Mouse (Mus musculus) embryo, embryonic 10.5 days (tissue): ENCODE measurements around the gene Fam53b.

Source experiments
- DNase-seq: peaks from one replicate; pipeline ENCODE4 v3.0.0-alpha.2; 2015; ENCODE audit warnings: low spot score

The Fam53b gene

DNA sequence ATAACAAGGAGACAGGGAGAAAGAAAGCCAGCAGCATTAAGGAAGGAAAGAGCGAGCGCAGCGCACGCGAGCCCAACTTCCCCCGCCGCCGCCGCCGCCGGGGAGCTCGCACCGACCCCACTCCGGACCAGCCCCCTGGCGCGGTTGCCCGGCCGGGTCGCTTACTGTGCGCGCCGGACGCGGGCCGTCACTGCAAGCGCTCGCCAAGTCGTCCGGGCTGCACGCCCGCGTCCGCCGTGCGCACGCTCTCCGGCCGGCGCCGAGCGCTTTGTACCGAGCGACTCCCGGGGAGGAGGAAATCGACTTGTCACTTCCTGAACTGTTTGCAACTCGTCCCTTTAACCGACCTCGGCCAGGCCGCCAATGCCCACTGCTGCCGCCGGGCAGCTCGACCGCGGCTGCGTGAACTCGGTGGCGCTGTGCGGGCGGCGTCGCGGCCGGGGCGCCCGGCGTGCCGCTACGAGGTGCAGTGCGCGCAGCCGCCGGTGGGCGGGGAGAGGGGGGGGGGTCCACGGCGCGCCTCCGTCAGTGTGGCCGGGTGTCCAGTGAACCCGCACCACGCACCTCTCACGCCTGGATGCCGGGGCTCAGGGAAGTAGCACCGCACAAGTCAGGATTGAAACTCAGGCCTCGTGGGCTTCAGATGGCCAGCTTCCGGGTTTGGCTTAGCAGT, at the start of gene Fam53b:
Fam53b (minus strand) TSS at position 471 of the 673 bp plus-strand sequence.
- peak; percentile 77 for DNase-seq

DNA sequence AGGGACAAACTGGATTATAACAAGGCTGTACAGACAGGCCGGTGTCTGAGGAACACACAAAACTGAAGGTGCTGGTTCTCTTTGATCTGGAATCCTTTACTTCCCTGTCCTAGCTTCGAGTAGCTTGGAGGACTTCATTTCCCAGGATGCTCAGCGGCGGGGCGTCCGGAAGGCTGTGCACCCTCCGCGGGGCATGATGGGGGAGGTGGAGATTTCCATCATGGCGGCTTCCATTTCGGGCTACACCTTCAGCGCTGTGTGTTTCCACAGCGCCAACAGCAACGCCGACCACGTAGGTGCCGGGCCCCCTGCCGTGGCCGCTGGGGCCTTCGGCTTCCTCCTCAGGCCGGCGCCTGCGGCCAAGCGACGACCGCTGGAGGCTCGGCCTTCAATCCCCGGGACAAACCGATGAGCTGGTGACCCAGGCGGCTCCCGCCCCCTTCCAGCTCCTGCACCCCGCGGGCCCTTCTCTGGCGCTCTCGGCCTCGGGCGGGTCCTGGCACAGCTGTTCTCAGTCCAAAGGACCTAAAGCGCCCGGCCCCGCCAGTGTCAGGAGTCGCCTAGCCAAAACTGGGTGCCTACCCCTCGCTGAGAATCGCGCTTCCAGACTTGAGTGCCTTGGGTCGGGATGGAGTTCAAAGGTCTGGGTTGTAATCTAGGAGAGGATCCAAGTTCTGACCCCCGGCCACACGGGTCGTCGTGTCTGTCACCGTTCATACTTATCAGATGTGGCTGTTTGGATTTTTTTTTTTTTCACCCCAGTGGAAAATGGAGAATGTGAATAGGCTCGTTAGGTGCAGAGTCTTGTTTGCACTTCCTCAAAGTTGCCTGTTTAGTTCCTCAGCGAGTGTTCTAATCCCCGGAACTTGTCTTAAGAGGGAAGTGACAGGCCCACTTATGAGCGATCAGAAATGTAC, 45.6 kb upstream of the Fam53b start, which contains the start of gene Abraxas2:
Abraxas2 (plus strand) TSS at position 184 of the 917 bp plus-strand sequence.
- peak; percentile 95 for DNase-seq

DNA sequence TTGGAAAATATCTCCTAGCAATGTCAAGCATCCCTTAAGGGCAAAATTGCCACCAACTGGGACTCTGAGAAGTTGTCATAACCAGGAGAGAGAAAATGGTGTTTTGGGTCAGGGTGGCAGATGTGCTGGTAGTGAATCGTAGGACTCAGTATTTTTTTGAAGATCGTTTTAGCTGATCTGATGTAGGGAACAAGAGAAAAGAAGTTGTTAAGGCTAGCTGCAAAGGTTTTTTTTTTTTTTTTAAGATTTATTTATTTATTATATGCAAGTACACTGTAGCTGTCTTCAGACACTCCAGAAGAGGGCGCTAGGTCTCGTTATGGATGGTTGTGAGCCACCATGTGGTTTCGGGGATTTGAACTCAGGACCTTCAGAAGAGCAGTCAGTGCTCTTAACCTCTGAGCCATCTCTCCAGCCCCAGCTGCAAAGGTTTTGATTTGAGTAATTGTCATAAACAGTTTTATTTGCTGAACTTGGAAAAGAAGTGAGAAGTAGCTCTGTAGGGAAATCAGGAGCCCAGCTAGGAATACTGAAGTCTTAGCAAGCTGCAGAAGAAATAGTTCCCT, 44.4 kb upstream of the Fam53b start:
- no peak for DNase-seq

DNA sequence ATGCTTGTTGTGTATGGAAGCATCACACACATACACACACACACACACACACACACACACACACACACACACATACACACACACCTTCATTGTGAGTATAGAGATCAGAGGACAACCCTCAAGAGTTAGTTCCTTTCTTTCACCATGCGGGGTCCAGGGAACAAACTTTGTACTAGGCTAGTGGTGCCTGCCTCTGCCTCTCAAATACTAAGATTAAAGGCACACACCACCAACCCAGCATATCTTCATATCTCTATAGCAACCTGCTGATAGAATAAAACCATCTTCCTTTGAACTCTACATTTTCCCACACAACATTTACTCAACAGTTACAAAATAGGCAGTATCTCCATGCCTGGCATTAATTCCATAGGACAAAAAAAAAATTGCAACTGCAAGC, 42.4 kb upstream of the Fam53b start:
- no peak for DNase-seq

DNA sequence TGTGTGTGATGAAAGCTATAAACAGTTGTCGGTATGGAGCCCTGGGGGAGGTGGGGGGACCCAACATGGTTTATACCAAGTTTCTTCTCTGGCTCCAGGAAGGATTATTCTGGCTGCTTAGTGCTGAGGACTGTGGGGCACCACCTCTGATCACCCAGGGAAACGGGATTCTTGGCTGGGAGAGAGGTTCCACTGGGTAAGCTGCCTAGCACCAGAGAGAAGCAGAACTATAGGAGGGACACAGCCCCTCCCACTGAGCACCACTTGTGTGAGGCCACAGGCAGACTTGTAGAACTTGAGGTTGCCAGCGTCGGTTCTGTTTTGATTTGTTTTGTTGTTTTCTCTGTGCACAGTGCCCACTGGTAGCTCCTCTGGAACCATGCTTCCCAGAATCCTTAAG, 40.3 kb upstream of the Fam53b start:
- no peak for DNase-seq

DNA sequence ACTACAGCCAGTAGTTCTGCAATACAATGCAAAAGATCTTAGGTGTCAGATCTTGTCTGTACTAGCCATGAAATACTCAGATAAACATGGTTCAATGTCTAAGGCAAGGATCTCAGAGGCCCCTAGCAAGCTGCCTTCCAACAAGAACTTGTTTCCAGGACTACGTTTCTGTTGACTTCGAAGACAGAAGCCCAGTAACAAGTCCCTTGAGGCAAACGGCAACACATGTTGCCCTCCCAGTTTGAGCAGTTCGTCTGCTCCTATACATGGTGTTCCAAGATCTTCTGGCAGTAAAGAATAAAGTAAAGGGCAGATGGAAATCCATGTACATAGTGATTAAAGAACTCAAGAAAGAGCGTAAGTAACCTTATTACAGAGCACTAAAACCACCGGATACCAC, 39.7 kb upstream of the Fam53b start:
- no peak for DNase-seq

DNA sequence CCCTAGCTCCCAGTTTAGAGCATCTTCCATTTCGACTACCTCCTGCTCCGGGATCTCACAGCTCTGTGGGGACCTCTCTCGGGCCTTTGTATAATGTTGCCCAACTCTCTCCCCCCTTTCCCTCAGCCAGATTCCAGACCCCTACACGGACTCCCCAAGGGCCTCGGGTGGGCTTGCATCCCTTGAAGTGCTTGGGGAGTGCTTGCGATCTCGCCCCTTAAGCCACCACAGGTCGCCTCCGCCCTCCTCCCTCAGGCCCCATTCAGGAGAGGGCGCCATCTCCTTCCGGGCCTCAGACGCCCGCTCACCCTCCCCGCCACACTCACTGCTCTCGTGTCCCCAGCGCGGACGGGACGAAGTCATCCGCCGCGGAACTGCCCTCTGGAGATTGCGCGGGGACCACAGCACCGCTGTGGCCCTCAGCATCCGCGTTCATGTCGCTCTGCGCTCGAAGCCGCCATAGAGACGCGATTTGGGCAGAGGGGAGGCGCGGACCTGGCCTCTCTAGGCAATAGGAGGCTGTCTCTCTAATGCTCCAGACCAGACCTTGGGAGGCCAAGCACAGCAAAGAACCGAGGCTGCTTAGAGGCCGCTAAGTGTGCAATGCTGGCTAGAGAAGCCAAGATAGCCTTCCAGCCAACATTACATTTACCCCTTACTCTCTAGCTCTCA, 38.6 kb upstream of the Fam53b start, which contains the start of gene Eef1akmt2:
Eef1akmt2 (minus strand) TSS at position 501 of the 672 bp plus-strand sequence.
- peak; percentile 91 for DNase-seq

DNA sequence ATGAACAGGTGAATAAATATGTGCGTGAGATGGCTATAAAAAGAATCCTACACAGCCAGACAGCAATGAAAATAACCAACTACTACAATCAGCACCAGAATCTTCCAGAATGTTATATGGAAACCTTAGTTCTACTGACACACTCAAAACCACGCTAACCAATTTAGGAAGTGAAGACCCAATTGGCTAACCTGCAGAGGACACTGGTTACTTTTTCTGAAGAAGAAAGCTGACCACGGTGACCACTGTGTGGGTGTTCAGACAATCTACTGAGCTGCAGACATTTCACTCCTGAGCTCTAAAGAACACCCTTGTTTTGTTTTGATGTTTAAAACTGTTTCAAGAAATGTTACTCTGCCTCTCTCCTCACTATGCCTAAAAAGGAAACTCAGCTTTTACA, 29.5 kb upstream of the Fam53b start:
- no peak for DNase-seq

DNA sequence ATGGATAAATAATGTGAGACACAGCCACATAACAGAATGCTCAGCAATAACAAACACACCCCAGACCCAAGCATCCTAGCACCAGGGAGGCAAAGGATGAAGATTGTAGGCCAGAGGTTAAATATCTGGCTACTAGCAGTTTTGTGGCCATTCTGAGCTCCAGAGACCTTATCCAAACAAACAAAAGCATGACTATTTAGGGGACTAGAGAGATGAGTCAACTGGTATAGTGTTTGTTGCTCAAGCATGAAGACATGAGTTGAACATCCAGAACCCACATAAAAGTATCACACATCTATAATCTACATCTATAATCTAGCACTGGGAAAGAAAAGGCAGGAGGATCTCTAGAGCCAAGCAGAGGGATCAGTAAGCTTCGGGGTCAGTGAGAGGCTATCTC, 28.8 kb upstream of the Fam53b start:
- DNase-seq: no peak

DNA sequence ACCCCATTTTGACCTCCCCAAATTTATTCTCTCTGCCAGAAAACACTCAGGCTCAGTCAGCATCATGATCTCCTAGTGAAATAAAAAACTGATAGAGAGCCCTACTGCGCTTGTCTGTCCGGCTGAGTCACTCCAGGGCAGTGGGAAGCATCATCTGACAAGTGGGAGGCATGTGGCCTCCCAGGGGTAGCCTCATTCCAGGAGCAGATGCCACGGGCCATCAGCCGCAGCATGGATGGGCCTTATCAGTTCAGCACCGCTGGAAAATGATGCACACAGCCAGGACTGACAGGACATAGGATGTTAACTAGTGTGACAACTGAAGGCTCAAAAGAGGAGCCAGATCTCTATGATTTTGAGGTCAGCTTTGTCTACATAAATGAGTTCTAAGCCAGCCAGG, 27.6 kb upstream of the Fam53b start:
- DNase-seq: no peak

DNA sequence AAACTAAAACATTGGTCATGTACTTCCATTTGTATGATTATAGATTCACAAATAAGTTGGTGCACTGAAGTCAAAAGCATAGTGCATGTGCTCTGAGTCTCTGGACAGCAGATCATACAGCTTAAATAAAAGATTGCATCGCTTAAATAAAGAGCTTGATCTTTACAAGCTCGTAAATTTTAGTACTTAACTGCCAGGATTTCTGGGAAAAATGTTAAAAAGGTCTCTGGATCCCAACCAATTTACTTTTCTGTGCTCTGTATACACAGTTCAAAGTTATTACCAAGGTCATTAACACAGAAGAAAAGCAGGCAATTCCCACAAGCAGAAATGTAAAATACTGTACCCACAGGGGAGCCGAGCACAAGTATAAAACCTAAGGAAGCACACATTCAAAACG, 17.3 kb upstream of the Fam53b start:
- DNase-seq: no peak

DNA sequence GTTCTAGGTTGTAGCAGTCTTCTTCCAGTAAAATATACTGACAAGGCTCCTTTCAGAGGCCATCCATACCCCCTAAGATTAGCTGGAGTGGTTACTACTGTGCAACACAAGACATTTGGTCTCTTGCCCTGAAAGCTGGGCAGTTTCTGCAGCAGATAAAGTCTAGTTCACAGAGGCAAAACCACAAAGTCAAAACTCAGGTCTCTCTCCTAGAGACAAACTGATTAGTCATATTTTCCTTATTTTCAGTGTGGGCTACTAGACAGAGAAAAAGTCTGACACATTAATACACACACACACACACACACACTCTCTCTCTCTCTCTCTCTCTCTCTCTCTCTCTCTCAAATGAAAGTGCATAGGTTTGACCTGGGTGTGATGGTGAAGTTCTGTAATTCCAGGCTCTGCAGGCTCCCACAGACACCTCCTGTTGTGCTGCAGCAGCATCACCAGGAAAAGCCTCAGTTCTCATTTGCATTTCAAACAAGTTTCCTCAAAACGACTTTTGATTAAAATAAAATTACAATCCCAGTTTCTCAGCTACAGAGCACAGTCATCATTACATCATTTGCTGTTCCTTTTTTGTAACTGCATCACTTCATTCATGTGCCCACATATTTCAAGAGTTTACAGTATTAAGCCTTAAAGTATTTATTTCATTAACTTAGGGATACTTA, 10.8 kb upstream of the Fam53b start:
- no peak for DNase-seq

DNA sequence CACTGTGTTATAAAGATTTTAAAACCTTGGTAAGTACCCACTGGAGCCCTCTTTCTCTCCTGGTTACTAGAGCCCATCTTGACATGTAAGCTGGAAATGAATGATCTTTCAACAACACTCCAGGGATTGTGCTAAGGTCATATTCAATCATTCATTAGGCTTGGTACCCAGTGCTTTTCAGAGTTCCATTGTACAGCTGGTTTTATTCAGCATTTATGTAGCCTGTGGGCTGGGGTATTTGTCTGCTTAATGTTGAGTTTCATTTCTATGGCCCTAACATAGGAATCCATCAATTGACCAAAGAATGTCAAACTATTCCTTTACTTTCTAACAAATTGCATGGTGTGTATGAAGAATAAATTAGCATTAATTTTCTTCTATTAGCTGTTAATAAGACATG, 10.1 kb upstream of the Fam53b start:
- DNase-seq: no peak

DNA sequence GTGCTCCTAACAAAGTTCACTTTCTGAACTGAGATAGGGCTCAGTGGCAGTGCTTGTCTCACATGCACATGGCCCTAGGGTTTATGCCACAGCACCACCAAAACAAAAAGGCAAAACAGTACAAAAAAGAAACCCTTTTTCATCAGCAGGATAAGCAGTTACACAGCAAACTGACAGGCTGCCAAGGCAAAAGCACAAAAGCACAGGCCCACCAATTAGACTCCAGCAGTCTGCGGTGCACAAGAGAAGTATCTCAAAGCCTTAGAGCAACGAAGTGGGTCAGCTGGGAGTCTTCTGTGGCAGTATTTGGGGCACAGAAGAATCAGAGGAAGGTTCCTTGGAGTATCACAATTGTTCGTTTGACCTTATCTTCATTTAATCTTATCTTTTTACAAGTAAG, 7.0 kb upstream of the Fam53b start:
- no peak for DNase-seq

DNA sequence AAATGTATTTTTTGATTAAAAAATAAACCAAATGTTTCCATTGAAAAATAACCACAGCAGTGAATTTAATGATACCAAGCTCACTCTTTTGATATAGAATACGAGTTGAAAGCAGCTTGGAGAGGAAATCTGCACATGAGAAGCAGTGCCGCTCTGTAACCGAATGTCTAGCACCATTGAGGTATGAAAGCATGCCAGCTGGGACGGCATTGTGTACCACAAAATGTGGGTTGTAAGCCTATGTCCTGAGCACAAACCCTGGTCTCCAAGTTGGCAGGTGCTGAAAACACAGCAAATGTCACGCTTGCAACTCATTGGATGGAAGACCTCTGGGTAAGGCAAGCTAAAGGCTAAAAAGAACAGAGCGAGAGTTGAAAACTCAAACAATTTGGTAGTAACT, 3.4 kb upstream of the Fam53b start:
- no peak for DNase-seq

DNA sequence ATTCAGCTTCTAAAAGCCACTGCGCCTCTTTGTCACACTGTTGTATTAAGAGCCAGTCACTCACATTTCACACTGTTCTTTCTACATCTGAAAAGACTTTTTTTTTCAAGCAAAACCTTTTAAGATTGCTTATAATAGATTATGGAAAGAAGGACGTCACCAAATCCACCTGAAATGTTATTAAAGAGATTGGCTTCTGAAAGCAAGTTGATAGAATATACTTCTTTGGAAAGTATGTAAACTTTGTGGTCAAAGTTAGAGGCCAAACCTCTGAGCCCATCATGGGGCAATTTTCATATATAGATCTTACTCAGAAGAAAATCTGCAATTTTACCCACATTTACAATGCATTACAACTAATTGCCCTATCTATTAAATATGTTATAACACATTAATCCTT, 2.8 kb upstream of the Fam53b start:
- DNase-seq: no peak

DNA sequence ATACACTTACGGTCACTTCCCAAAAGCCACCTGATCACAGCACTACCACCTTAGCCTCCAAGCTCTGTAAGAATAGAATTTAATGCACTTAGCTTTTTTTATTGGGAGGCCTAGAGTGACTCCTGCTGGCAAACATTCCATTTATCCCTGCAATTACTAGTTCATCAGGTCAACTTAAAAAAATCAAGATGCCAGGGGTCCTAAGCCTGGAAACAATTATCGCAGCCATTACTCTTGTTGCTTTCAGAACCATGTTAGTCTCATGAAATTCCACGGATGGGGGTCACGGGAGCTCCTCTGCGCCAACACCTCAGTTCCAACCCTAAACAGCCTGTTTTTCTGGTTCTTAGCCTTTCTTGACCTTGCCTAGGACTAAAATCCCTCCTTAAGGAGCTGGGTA, 1.4 kb upstream of the Fam53b start:
- DNase-seq: peak; percentile 79

DNA sequence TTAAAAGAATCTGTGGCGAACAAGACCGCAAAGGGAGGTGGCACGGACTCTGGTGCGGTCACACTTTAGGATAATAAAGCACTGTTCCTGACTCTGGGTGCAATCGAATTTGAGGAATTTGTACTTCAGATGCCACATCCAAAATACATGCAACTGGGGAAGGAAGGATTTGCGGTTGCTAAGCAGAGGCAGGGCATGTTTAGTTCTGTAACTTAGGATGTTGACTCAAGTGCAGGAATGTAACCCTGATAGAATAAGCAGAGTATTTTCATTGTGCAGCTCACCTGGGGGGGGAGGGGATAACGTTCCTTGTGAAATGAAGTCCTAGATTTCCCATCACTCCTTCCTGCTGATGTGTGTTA, 384 bp upstream of the Fam53b start:
- no peak for DNase-seq

DNA sequence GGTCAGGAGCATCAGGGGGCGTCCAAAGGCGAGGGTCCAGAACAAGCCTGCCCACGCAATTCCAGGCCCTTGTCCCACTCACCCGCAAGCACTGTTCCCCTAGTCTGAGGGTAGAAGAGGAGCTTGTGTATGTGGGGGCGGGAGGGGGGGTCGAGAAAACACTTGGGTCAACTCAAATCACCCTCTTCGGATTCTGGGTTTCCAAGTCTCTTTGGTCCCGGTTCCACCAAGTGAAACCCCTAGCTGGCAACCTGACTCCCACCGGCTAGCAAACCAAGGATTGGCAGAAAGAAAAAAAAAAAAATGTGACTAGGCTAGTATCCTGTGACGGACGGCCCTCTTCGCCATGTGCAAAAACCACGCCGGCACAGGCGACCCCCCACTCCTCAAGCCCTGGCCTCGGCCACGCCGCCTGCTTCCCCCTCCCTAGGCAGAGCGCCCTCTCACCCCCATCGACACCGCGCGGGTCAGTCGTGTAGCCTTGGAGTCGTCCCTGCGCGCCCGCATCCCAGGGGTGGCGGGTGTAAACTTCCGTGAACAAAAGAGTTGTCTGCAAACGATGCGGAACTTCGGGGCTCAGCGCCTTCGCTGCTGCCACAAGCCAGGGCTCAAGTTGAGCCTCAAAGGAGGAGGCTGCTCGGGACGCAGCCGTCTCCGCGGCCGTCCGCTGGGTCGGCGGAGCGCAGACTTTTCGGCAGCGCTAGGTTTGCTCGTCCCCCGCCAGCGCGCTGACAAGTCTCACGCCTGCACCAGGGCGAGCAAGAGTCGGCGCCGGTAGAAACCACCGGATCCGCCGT, 869 bp downstream of the Fam53b start:
- DNase-seq: peak; percentile 70

DNA sequence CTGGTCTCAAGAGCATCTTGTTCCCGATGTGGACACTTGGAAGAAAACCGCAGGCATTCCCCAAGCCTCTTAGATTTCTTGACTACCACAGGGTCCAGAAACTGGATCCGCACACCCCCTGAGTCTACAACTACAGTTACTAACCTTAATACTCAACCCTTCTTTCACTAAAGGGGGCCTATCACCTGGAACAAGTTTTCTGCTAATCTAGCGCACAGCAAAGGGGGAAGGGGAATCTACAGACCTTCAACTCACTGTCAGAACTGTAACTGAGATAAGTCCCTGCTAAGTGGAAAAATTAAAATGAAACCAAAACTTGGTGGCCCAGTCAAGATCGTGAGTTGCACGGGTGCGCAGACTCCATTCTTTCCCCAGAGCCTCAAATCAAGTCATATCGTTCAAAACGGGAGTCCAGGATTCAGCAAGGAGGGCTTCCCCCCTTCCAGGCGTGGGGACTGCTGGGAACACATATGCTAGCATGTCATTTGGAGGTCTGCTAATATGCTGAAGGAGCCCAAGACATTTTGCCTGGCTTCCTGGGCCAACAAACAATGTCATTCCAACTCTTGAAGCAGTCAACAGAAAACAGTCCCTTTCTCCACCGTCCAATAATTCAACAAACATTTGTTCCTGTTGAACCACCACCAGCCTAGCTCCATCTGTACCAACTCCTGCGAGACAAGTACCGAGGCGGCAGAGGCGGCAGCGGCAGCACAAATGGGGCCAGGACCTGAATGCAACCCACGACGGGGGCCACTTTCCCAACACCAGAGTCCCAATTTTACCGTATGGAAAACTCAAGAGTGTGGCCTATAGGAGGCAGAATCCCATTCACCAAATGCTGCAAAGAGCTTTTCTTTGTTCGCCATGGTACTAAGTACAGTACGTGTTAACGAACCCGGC, 1.7 kb downstream of the Fam53b start:
- peak; percentile 63 for DNase-seq
